Mouse (Mus musculus): ENCODE data around the gene Olfr17. TPM values are rescaled to one million over a fixed set of nuclear protein-coding genes. Genes with fewer than 3 reads are reported as not detected.

The Olfr17 gene
- polyA plus RNA-seq (2012; rRNA removed): not detected in 2 replicates

GRCm38 (mm10) chr7:107092920-107093319 lies at the start of gene Olfr17:
TSS of gene Olfr17 (plus strand) at chr7:107093220.

GRCm38 (mm10) chr7:107070681-107071080 lies 22.3 kb upstream of the Olfr17 start, which contains the start of gene Olfr714:
TSS of gene Olfr714 (plus strand) at chr7:107070981.

GRCm38 (mm10) chr7:107110269-107110668 lies 17.2 kb downstream of the Olfr17 start, which contains the start of gene Olfr715b:
TSS of gene Olfr715b (minus strand) at chr7:107110369.

GRCm38 (mm10) chr7:107130983-107131382 lies 38.0 kb downstream of the Olfr17 start, which contains the start of gene Olfr715:
TSS of gene Olfr715 (minus strand) at chr7:107131083.

GRCm38 (mm10) chr7:107138027-107138426 lies 45.0 kb downstream of the Olfr17 start, which contains the start of gene Olfr716:
TSS of gene Olfr716 (plus strand) at chr7:107138327.

Other genes with a start within 250 kb of the Olfr17 start
- not detected in 2 replicates for gene Olfr703, start 249.9 kb upstream of the Olfr17 start, polyA plus RNA-seq (2012; rRNA removed)
- gene Olfr704, start 230.0 kb upstream of the Olfr17 start, polyA plus RNA-seq (2012; rRNA removed): not detected in 2 replicates
- not detected in 2 replicates for gene Olfr705, start 216.3 kb upstream of the Olfr17 start, polyA plus RNA-seq (2012; rRNA removed)
- not detected in 2 replicates for gene Olfr706, start 205.1 kb upstream of the Olfr17 start, polyA plus RNA-seq (2012; rRNA removed)
- gene Olfr707, start 192.0 kb upstream of the Olfr17 start, polyA plus RNA-seq (2012; rRNA removed): not detected in 2 replicates
- not detected in 2 replicates for gene Olfr1532-ps1, start 185.2 kb upstream of the Olfr17 start, polyA plus RNA-seq (2012; rRNA removed)
- not detected in 2 replicates for gene Olfr709-ps1, start 161.0 kb upstream of the Olfr17 start, polyA plus RNA-seq (2012; rRNA removed)
- gene Olfr710, start 144.9 kb upstream of the Olfr17 start, polyA plus RNA-seq (2012; rRNA removed): not detected in 2 replicates
- gene Olfr6, start 129.3 kb upstream of the Olfr17 start, polyA plus RNA-seq (2012; rRNA removed): not detected in 2 replicates
- gene Olfr711, start 117.8 kb upstream of the Olfr17 start, polyA plus RNA-seq (2012; rRNA removed): not detected in 2 replicates
- not detected in 2 replicates for gene Olfr2, start 87.1 kb upstream of the Olfr17 start, polyA plus RNA-seq (2012; rRNA removed)
- not detected in 2 replicates for gene Olfr713, start 62.0 kb upstream of the Olfr17 start, polyA plus RNA-seq (2012; rRNA removed)
- not detected in 2 replicates for gene Olfr714, start 22.2 kb upstream of the Olfr17 start, polyA plus RNA-seq (2012; rRNA removed)
- not detected in 2 replicates for gene Olfr715b, start 17.1 kb downstream of the Olfr17 start, polyA plus RNA-seq (2012; rRNA removed)
- gene Olfr715, start 37.9 kb downstream of the Olfr17 start, polyA plus RNA-seq (2012; rRNA removed): not detected in 2 replicates
- not detected in 2 replicates for gene Olfr716, start 45.1 kb downstream of the Olfr17 start, polyA plus RNA-seq (2012; rRNA removed)
- not detected in 2 replicates for gene Nlrp14, start 73.8 kb downstream of the Olfr17 start, polyA plus RNA-seq (2012; rRNA removed)
- gene Rbmxl2, start 116.2 kb downstream of the Olfr17 start, polyA plus RNA-seq (2012; rRNA removed): not detected in 2 replicates